Mouse (Mus musculus) testis, adult 2 months (tissue): ENCODE measurements around the gene Gm42906. TPM values are rescaled to one million over a fixed set of nuclear protein-coding genes. Genes with fewer than 3 reads are reported as not detected.

Experiments
- H3K27ac ChIP-seq: fragments of 200-500 bp; 2 replicates; pipeline ENCODE4 v1.5.1; 2012; ENCODE audit warnings: low read depth, low read length; ENCODE audit not compliant: control insufficient read depth, insufficient read depth
- H3K27me3 ChIP-seq: fragments of 200-500 bp; 2 replicates; pipeline ENCODE4 v1.6.1; 2012; ENCODE audit warnings: mild to moderate bottlenecking, low read length, moderate library complexity; ENCODE audit not compliant: control insufficient read depth, insufficient read depth
- H3K36me3 ChIP-seq: fragments of 200-500 bp; 2 replicates; pipeline ENCODE4 v1.6.1; 2012; ENCODE audit warnings: mild to moderate bottlenecking, low read length; ENCODE audit not compliant: control insufficient read depth, insufficient read depth
- H3K4me1 ChIP-seq: fragments of 200-500 bp; 2 replicates; pipeline ENCODE4 v1.6.1; 2012; ENCODE audit warnings: low read length; ENCODE audit not compliant: control insufficient read depth, insufficient read depth
- H3K4me3 ChIP-seq: fragments of 200-500 bp; 2 replicates; pipeline ENCODE4 v1.5.1; 2012; ENCODE audit warnings: low read depth, mild to moderate bottlenecking, low read length, moderate library complexity, mixed read lengths; ENCODE audit not compliant: control insufficient read depth
- CTCF ChIP-seq: fragments of 200-500 bp; IDR thresholded peaks from 2 replicates; pipeline ENCODE4 v1.5.1; 2012; ENCODE audit warnings: low read depth, mild to moderate bottlenecking, inconsistent platforms, low read length, moderate library complexity; ENCODE audit not compliant: control insufficient read depth, insufficient read depth, insufficient replicate concordance
- POLR2A ChIP-seq: fragments of 200-500 bp; IDR thresholded peaks from 2 replicates; pipeline ENCODE4 v1.6.1; 2012; ENCODE audit warnings: low read depth, mild to moderate bottlenecking, inconsistent platforms, low read length, moderate library complexity; ENCODE audit not compliant: control insufficient read depth
- polyA plus RNA-seq: library from polyadenylated mRNA; depleted of rRNA; stranded (reverse); fragments of >200 nt; gene quantifications from 2 replicates; pipeline ENCODE4 v1.2.3, GENCODE M21; 2012

Gm42906 gene
- polyA plus RNA-seq, 1 experiment: not detected

- H3K36me3 ChIP-seq: no peaks in the 10 kb centered on the region
- peak overlapping the region; percentile 44 for H3K4me3 ChIP-seq
- TF ChIP-seq POLR2A: no peak
- TF ChIP-seq CTCF: no peak
- H3K27ac ChIP-seq: no peak overlapping the region
- peaks cover 6% of the 10 kb centered on the region for H3K4me1 ChIP-seq
- no peaks in the 10 kb centered on the region for H3K27me3 ChIP-seq
These were observed 238.1 kb downstream of the Gm42906 start for GRCm38 (mm10) chr5:151189789-151190378.

DNA sequence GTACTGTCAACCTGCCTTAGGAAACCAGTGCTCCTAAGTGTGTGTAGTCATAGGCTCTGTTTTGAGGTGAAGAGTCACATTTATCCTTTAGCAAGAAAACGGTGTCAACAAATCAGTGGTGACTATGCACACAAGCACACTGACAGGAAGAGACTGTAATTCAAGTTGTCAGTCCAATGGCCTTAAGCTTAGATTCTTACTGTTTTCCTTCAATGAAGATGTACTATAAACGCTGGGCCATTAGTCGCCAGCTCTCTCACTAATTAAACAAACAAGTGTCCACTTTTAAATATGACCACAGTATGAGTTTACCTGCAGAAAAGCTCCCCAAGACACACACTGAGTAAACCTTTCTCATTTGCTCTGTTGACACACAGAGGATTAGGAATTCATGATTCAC is 238.6 kb downstream of the Gm42906 start:
- Histone ChIP-seq H3K4me1 (peaks cover 6% of the 10 kb centered on the region), H3K36me3 (no peaks in the 10 kb centered on the region), H3K27ac (no peak overlapping the region), H3K27me3 (no peaks in the 10 kb centered on the region), H3K4me3 (peak overlapping the region; percentile 44; the same call in 1 of the 2 replicates)
- TF ChIP-seq CTCF: no peak
- no peak for TF ChIP-seq POLR2A

DNA sequence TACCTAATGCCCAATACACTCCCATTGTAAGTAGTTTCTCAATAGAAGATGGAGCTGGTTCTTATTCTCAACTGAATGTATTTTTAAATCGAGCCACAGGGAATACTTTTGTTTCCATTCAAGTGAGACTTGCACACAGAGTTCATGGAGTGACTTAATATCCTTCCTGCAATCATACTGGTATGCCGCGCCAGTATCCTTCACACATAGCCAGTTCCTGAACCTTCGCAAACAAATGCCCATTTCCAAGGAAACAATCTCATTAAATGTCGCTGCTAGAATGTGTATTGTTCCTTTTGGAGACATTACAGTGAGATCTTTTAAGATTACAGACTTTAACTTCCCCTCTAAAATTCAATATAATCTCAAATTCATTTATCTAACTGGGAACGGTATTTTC is 239.3 kb downstream of the Gm42906 start:
- Histone ChIP-seq H3K27me3 (no peaks in the 10 kb centered on the region), H3K36me3 (no peaks in the 10 kb centered on the region), H3K4me1 (peaks cover 6% of the 10 kb centered on the region), H3K4me3 (no peak overlapping the region), H3K27ac (no peak overlapping the region)
- TF ChIP-seq CTCF (no peak), POLR2A (no peak)

DNA sequence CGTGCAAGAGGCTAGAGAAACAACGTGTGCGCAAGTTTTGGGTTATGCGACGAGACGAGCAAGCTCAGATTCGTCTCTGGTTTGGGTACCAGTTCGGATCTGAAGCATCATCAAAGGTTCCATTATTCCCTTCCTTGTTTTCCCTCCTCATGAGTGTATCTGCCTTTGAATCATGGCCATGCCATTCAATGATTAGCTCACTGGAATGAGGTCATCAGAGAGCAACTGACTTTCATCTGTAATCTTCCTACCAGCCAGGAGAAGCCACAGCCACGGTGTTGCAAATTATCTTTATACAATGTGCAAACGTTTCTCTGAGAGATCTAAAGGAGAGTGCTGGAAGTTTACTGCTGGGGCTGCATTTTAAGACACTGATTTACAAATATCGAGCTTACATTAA is 240.6 kb downstream of the Gm42906 start:
- Histone ChIP-seq H3K36me3 (no peaks in the 10 kb centered on the region), H3K4me1 (peaks cover 6% of the 10 kb centered on the region)

GRCm38 (mm10) chr5:151185286-151185856 is 242.6 kb downstream of the Gm42906 start:
- Histone ChIP-seq H3K27me3 (no peaks in the 10 kb centered on the region), H3K4me1 (peaks cover 6% of the 10 kb centered on the region), H3K36me3 (no peaks in the 10 kb centered on the region), H3K4me3 (no peak overlapping the region), H3K27ac (no peak overlapping the region)
- TF ChIP-seq POLR2A: no peak
- no peak for TF ChIP-seq CTCF

More for the DNA sequence above, 240.6 kb downstream of the Gm42906 start:
- Histone ChIP-seq H3K27me3 (no peaks in the 10 kb centered on the region), H3K27ac (no peak overlapping the region), H3K4me3 (no peak overlapping the region)
- TF ChIP-seq CTCF (no peak), POLR2A (no peak)

GRCm38 (mm10) chr5:151183656-151184240 is 244.2 kb downstream of the Gm42906 start:
- Histone ChIP-seq H3K27me3 (no peaks in the 10 kb centered on the region), H3K4me1 (no peaks in the 10 kb centered on the region), H3K36me3 (no peaks in the 10 kb centered on the region), H3K4me3 (no peak overlapping the region), H3K27ac (no peak overlapping the region)
- TF ChIP-seq POLR2A (no peak), CTCF (no peak)

DNA sequence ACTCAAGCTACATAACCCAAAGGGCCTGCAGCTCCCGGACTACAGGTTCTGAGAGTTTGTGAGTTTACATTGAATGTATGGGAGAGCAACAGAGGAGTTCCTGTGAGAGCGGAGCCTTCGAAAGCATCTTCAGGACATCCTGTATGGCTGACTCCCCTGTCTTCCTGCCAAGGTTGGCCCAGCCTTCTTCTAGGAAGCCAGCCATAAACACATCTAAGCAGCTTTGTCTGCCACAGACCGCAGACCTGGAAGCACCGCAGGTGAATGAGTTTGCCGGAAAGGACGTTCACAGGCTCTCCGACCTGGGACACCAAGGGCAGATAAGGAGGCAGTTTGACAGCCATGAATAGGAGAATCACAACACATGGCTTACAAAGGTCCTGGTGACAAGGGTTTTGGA is 246.7 kb downstream of the Gm42906 start:
- TF ChIP-seq POLR2A (no peak), CTCF (no peak)
- no peaks in the 10 kb centered on the region for H3K27me3 ChIP-seq
- H3K4me1 ChIP-seq: no peaks in the 10 kb centered on the region
- H3K4me3 ChIP-seq: no peak overlapping the region
- no peaks in the 10 kb centered on the region for H3K36me3 ChIP-seq
- no peak overlapping the region for H3K27ac ChIP-seq
